Mouse (Mus musculus): ENCODE results near the gene Unc13a. TPM values are rescaled to one million over a fixed set of nuclear protein-coding genes. Genes with fewer than 3 reads are reported as not detected.

Gene Unc13a
- polyA plus RNA-seq, 1 experiment from 2014 or later = 23.3 TPM

DNA sequence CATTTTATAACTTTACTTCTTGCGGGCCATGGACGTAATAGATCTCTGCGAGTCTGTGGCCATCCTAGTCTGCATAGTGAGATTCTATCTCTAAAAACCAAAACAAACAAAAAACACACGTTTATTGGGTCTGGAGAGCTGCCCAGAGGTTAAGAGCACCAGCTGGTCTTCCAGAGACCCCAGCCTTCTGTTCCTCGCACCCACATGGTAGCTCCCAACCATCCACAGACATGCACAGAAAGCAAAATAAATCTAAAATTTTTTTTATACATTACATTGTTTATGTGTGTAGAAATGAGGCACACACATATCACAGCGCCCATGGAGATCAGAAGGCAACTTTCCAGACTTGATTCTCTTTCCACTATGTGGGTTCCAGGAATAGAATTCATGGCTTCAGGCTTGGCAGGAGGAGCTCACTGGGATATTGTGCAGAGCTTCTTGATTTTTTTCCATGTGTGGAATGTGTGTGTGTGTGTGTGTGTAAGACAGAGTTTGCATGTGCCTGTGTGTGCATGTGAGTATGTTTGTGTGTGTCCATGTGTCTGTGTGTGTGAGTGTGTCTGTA is 695 bp upstream of the Unc13a start:
- peak overlapping the region; percentile 64 for H3K9ac ChIP-seq (replicated peaks)
- peak overlapping the region; percentile 90 for H3K27ac ChIP-seq (replicated peaks)
- H3K4me1 ChIP-seq = peaks cover 54% of the 10 kb centered on the region
- 51% methylated on average over 6 of the region's 6 CpGs for WGBS
- H3K36me3 ChIP-seq = no peaks in the 10 kb centered on the region
- ATAC-seq (replicated peaks) = no peak
- H3K27me3 ChIP-seq = peaks cover 14% of the 10 kb centered on the region
- peak overlapping the region; percentile 95 for H3K4me2 ChIP-seq (replicated peaks)
- H3K4me3 ChIP-seq = peak overlapping the region; percentile 71
- no peaks in the 10 kb centered on the region for H3K9me3 ChIP-seq

DNA sequence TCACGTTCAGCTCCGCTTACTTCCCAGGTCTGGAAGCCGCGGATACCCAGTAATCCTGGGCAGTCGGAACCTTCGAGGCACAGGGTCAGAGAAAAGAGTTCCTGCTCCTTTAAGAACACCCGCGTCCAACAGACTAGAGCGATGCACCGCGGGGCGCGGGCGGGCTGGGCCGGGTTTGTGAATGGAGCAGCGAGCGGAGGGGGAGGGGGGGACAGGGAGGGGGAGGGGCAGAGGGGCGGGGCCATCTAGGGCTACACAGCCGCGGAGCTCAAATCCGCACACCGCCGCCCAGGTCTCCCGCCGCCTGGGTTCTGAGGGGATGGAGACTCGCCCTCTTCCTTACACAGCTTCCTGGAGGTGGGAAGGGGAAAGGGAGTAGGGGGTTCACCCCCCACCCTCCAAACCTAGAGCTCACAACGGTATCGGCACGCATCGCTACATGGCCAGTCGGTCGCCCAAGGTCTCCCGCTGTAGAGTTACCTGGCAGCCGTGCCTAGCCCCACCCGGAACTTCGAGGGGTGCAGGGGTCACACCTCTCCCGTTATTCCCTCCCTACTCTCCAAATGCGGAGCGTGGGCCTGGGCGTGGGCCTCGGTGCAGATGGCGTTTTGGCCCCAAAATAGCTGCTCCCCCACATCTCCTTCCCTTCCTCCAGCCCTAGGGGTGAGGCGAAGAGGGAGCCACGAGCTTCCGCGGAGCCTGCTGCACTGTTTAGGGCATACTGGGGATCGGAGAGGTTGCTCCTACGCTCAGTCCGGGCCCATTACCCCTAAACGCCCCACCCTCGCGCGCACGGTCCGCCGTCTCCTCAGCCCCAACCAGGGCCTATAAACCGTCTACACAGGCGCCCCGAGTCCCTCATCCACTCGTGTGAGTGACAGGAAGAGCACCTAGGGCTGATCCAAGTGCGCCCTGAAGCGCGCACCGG is 672 bp downstream of the Unc13a start:
- under 1% methylated on average over 62 of the region's 64 CpGs for WGBS
- Histone ChIP-seq H3K4me3 (peak overlapping the region; percentile 71), H3K27ac (replicated peaks) (peak overlapping the region; percentile 90), H3K4me1 (peaks cover 58% of the 10 kb centered on the region), H3K4me2 (replicated peaks) (peak overlapping the region; percentile 95), H3K27me3 (peaks cover 10% of the 10 kb centered on the region), H3K9me3 (no peaks in the 10 kb centered on the region), H3K36me3 (no peaks in the 10 kb centered on the region), H3K9ac (replicated peaks) (peak overlapping the region; percentile 64)
- ATAC-seq (replicated peaks) = peak; percentile 61

DNA sequence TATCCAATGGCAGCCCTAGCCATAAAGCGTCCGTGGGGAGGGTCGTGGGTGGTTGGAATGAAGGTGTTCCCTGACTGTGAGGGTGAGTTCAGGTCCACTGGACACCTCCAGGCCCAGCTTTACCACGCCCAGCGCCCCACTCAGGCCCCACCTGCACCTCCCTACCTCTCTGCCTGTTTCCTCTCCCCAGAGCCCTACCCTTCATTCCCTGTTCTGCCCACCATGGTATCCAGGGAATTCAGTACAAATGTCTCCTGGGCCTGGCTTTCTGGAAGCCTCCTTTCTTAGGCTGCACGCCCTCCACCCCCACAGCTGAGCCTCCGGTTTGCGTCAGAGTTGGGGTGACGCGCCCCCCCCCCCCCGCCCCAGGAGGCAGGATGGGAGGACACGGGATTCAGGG is 1.4 kb downstream of the Unc13a start:
- H3K4me1 ChIP-seq = peaks cover 53% of the 10 kb centered on the region

DNA sequence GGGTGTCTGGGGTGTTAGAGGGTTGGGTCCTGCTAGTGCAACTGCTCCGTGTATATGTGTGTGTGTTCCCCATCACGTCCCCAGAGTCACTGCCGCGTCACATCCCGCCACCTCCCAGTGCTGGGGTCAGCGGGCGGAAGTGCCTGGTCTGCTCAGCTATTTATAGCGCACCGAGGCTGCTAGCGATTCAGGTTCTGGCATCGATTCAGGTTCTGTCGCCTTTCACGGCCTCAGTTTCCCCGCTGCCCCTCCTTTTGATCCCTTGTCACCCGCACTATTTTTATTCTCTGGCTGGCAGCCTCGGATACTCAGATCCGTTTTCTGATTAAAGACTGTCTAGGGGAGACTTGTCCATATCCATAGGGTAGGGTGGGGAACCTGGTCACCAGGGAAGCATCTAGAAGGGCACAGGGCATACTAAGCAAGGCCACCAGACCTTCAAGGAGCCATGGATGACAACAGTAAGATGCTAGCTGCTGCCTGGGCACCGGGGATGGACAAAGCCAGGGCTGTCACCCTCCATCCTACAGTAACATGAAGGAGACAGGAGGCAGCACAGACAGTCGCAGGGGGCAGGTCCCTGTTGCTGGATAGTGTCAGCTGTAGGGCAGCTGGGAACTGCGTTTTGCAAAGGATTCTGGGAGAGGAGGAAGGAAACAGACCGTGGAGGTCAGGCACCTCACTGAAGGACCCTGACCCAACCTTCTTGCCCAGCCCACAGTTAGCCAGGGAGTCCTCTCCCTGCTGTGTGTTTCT is 3.2 kb downstream of the Unc13a start:
- Histone ChIP-seq H3K27ac (replicated peaks) (no peak overlapping the region; the same call in 1 of the 2 replicates), H3K27me3 (0 out of 2 replicates have a peak, but pooled peaks cover 4% of the 10 kb centered on the region), H3K4me1 (peaks cover 52% of the 10 kb centered on the region), H3K9ac (replicated peaks) (no peak overlapping the region; the same call in 1 of the 2 replicates), H3K9me3 (no peaks in the 10 kb centered on the region), H3K4me2 (replicated peaks) (peak overlapping the region; percentile 12; the same call in 1 of the 2 replicates), H3K4me3 (peak overlapping the region; percentile 2; the same call in 1 of the 2 replicates), H3K36me3 (0 out of 2 replicates have a peak, but pooled peaks cover 6% of the 10 kb centered on the region)
- ATAC-seq (replicated peaks) = no peak
- WGBS = 8% methylated on average over 21 of the region's 21 CpGs

More for the DNA sequence above, 1.4 kb downstream of the Unc13a start:
- Histone ChIP-seq H3K9me3 (no peaks in the 10 kb centered on the region), H3K4me2 (replicated peaks) (peak overlapping the region; percentile 95), H3K4me3 (peak overlapping the region; percentile 71), H3K27me3 (peaks cover 6% of the 10 kb centered on the region), H3K27ac (replicated peaks) (peak overlapping the region; percentile 90), H3K9ac (replicated peaks) (peak overlapping the region; percentile 64), H3K36me3 (no peaks in the 10 kb centered on the region)
- ATAC-seq (replicated peaks) = peak; percentile 12
- 10% methylated on average over 12 of the region's 12 CpGs for WGBS

DNA sequence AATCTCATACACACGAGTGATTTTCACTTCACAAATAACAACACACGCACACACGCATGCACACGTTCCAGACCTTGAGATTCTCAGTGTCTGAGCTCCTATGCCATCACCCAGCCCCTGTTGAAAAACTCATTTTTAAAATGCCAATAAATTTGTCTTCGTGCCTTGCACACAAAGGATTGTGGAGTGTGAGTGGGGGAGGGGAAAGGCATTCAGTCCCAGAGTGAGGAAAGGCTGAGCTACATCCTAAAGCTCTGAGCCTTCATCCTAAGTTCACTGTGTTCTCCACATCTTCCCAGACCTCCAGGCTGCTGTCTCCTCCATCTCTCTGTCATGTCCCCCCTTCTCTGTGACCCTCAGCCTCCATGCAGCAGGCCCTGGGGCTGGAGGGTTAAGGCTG is 4.3 kb downstream of the Unc13a start:
- H3K27ac ChIP-seq (replicated peaks) = peak overlapping the region; percentile 67
- peaks cover 14% of the 10 kb centered on the region for H3K36me3 ChIP-seq
- H3K9me3 ChIP-seq = no peaks in the 10 kb centered on the region
- peaks cover 46% of the 10 kb centered on the region for H3K4me1 ChIP-seq
- H3K4me2 ChIP-seq (replicated peaks) = peak overlapping the region; percentile 22
- H3K27me3 ChIP-seq = 0 out of 2 replicates have a peak, but pooled peaks cover 4% of the 10 kb centered on the region
- WGBS = 44% methylated on average over 5 of the region's 5 CpGs
- no peak for ATAC-seq (replicated peaks)
- H3K4me3 ChIP-seq = no peak overlapping the region
- H3K9ac ChIP-seq (replicated peaks) = peak overlapping the region; percentile 5; the same call in 1 of the 2 replicates

DNA sequence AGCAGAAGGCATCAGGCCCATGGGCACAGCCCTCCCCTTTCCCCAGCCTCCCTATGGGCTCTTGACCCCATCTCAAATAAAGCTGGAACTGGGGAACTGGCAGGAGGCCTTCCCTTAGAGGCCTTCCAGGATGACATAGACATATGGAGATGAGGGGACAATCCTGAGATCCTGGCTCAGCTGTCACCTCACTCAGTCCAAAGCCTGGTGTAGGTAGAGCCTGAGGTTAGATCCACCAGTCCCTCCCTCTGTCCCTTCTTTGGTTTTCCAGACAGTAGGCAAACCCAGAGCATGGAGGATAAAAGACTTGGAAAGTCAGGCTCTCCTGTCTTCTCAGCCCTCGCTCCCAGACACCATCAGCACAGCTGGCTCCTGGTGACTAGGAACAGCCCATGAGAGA is 4.7 kb downstream of the Unc13a start:
- Histone ChIP-seq H3K9me3 (no peaks in the 10 kb centered on the region), H3K4me1 (peaks cover 42% of the 10 kb centered on the region), H3K9ac (replicated peaks) (peak overlapping the region; percentile 5; the same call in 1 of the 2 replicates), H3K27me3 (0 out of 2 replicates have a peak, but pooled peaks cover 4% of the 10 kb centered on the region), H3K4me3 (no peak overlapping the region), H3K27ac (replicated peaks) (peak overlapping the region; percentile 67), H3K36me3 (peaks cover 18% of the 10 kb centered on the region), H3K4me2 (replicated peaks) (no peak overlapping the region)
- 3% methylated on average over 1 of the region's 1 CpGs for WGBS
- ATAC-seq (replicated peaks) = no peak

DNA sequence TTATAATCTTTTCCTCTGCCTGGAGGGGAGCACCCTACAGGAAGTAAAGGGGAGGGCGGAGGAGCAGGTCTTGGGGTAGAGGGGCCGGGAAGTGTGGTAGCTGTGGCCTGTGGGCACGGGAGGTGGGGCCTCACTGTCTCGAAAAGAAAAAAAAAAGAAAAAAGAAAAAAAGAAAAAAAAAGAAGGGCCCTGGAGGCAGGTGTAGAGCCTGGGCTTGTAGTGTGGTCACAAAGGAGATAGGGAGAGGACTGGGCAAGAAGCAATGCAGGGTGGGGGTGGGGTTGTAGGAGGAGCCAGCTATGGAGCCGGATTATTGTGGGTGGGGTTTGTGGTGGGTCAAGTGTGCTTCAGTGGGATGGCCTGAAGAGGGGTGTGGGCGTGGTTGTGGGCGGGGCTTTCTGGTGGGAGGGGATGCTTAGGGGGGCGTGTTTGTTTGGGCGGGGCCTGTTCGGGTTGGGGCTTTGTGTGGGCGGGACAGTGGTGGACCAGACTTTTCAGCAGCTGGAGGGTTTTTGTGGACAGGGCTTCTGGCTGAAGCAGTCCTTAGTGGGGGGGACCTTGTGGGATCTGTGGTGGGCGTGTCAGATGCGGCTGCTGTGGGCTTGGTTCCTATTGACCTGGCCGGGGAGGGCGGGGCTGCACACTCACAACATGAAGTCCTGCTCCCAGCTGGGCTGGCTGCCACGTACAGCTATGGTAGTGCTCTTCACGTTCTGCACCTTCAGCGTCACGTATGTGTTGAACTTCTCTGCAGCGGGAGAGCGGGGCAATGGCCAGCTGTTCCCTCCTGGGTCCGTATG is 6.0 kb downstream of the Unc13a start:
- H3K36me3 ChIP-seq = peaks cover 20% of the 10 kb centered on the region
- H3K9ac ChIP-seq (replicated peaks) = no peak overlapping the region
- no peak overlapping the region for H3K4me3 ChIP-seq
- H3K27me3 ChIP-seq = 0 out of 2 replicates have a peak, but pooled peaks cover 4% of the 10 kb centered on the region
- H3K4me1 ChIP-seq = peaks cover 42% of the 10 kb centered on the region
- ATAC-seq (replicated peaks) = no peak
- H3K9me3 ChIP-seq = no peaks in the 10 kb centered on the region
- 4% methylated on average over 22 of the region's 22 CpGs for WGBS
- no peak overlapping the region for H3K27ac ChIP-seq (replicated peaks)
- H3K4me2 ChIP-seq (replicated peaks) = no peak overlapping the region

DNA sequence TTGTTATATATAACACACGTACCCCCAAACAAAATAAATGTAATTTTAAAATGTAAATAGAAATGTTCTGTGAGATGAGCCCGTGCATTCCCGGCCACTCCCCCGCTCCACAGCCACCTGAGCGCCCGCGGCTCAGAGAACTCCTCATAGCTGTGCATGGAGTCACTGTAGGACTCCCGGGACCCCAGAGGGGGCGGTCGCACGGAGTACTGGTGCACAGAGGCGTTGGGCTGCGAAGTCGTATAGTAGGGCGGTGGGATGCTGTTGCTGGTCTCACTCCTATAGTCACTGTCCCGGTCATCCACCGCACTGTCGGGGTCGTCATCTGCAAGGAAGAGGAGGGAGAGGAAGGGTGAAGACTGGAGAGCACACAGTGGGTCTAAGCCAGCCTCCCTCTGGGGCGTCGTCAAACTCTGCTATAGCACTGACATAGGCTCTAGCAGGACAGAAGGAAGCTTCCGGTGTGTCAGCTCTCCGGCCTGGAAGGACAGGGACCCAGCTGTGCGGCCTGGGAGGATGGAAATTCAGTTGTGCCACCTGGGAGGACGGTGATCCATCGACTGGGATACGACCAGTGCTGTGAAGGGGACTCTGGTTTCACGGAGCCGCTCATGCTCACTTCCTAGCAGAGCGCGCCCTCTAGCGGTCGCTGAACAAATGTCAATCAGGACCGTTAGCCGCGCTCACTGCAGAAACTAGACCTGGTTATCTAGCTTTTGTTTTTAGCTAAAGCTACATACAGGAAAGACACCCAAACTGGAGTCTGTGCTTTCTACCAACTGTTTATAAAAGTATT is 11.0 kb downstream of the Unc13a start:
- Histone ChIP-seq H3K9ac (replicated peaks) (no peak overlapping the region), H3K9me3 (no peaks in the 10 kb centered on the region), H3K36me3 (peaks cover 29% of the 10 kb centered on the region), H3K4me2 (replicated peaks) (no peak overlapping the region), H3K4me1 (peaks cover 11% of the 10 kb centered on the region), H3K27ac (replicated peaks) (no peak overlapping the region), H3K27me3 (peaks cover 32% of the 10 kb centered on the region), H3K4me3 (no peak overlapping the region)
- WGBS = 7% methylated on average over 36 of the region's 36 CpGs
- ATAC-seq (replicated peaks) = peak; percentile 57

DNA sequence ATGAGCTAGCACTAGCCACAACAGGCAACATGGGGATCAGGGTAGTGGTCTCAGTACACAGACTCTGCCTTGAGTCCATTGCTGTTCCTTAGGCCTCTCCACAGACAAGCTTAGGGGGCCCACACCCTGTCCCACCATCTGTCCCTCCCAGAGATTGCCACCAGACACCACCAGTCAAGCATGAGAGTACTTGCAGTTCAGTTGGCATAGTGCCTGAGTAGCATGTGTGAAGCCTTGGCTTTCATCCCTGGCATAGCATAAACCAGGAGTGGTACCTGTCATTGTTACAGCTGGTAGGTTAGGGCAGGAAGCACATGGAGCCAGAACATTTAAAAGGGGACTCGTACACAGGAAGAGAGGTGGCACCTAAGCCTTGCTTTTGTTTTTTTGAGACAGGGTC is 11.8 kb downstream of the Unc13a start:
- no peak overlapping the region for H3K27ac ChIP-seq (replicated peaks)
- no peak overlapping the region for H3K4me3 ChIP-seq
- H3K27me3 ChIP-seq = peaks cover 36% of the 10 kb centered on the region
- no peaks in the 10 kb centered on the region for H3K9me3 ChIP-seq
- no peak overlapping the region for H3K9ac ChIP-seq (replicated peaks)
- 47% methylated on average over 1 of the region's 1 CpGs for WGBS
- no peak for ATAC-seq (replicated peaks)
- no peak overlapping the region for H3K4me2 ChIP-seq (replicated peaks)
- peaks cover 29% of the 10 kb centered on the region for H3K36me3 ChIP-seq
- peaks cover 14% of the 10 kb centered on the region for H3K4me1 ChIP-seq

DNA sequence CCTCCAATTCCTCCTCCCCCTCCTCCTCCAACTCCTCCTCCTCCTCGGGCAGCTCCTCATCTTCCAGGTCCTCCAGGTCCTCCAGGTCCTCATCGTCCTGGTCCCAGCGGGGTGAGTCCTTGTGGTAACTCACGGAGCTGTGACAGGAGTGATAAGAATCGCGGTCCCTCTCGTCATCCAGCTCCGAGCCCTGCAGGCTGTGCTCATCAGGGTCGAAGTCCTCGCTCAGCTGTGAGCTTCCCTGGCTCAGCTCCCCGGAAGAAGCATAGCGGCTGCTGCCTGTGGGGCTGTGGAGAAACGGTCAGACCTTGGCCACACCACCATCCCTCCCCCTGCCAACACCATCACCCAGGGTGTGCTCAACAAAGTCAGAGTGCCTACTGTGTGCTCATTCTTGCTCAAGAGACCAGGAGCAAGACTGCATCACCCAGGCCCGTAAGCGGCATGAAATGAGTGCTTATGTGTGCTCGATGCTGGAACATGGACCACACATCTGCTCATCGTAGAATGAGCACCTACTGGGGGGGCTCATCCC is 13.0 kb downstream of the Unc13a start:
- Histone ChIP-seq H3K9me3 (no peaks in the 10 kb centered on the region), H3K4me3 (no peak overlapping the region), H3K36me3 (peaks cover 24% of the 10 kb centered on the region), H3K4me1 (peaks cover 16% of the 10 kb centered on the region), H3K9ac (replicated peaks) (no peak overlapping the region), H3K27ac (replicated peaks) (no peak overlapping the region), H3K4me2 (replicated peaks) (no peak overlapping the region), H3K27me3 (peaks cover 48% of the 10 kb centered on the region)
- 31% methylated on average over 17 of the region's 17 CpGs for WGBS
- no peak for ATAC-seq (replicated peaks)

Data from forebrain, embryonic 15.5 days (tissue).